Mouse (Mus musculus): ENCODE results near the gene Clmp.

Gene Clmp

DNA sequence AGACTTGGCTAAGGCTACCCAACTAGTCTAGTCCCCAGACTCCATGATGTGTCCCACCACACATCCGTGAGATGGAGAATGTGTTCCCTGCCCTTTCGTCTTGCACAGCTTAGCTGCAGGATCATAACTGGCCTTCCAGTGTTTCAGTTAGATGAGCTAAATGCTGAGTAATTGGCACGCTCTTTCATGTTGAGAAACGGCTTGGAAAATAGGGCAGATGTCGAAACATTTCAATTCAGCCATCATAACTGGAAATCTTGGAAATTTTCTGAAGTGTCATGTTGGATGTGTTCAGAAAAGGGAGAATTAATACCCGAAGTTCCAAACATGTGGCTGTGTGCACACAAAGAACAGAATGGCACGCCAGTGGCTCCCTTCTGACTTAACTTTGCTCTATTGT lies 4.7 kb downstream of the Clmp start:
- in situ Hi-C loops (cut with MboI; ENCODE audit: low sequenced_read_pairs): no loop called here

DNA sequence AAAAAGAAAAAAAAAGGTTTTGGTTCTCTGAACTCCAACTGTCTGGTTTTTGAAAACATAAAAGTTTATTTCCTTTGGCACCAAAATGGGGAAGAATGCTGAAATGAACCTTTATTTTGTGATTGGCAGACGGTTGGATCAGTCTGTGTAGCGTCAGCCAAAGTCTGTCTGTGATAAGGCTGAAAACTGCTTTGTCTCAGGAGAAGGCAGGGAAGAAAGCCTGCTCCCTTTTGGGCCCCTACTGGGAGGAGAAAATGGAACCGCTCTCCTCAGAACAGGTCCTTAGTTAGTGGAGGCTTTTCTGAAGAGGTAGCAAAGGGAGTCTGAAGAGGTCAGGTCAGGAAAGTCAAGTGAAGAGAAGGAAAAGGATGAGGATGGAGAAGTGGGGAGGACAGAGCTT lies 7.3 kb downstream of the Clmp start:
- in situ Hi-C loops (cut with MboI; ENCODE audit: low sequenced_read_pairs): no loop called here

DNA sequence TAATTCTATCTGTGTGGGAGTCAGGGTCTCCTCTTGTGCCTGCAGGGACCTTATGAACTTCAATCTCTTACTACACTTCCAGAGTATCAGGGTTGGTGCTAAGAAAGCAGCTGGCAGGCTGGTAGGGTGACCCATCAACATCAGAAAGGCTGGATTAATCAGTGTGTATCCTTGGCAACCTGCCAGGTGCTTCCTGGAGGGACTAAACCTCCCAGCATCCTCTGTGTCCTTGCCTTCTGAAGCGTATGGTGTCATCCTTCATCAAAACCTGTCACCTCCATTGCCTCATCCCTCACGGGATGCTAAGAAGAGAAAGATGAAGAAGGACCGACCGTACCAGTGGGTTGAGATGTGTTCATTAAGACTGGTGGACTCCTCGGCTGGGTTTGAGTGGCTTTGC lies 8.0 kb downstream of the Clmp start:
- in situ Hi-C loops (cut with MboI; ENCODE audit: low sequenced_read_pairs): no loop called here

DNA sequence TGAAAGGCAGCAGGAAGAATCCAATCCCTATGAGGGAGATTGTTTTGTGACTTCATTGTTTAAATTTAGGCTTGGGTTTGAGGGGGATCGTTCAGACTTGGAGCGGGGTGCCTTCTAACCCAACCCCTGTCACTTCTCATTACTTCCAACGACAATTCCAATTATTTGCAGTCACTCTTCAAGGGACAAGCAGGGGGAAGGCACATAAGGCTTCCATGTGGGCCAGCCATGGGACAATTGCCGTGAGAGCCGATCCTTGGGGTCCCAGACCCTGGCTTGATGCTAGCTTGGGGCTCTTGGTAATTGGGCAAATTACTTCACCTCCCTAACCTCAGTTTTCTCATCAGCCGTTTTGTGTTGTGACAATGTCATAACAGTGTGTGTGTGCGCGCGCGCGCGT lies 8.5 kb downstream of the Clmp start:
- in situ Hi-C loops (cut with MboI; ENCODE audit: low sequenced_read_pairs): no loop called here

DNA sequence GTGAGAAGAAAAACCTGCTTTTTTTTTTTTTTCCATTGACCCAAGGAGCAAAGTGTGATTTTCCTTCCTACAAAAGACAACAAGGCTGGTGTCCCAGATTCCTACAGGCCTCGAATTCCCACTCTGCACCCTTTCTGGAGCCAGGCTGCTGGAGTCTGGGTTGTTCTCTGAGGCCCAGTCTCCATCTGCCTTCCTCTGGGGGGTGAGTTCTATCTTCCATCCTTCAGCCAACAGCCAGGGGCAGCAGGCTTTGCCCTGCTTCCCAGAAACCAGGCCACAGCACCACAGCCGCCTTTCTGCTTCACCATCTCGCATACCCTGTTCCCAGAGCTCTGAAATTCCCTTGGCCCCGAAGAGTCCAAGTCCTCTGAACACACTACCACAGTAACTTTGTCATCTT lies 10.3 kb downstream of the Clmp start:
- in situ Hi-C loops (cut with MboI; ENCODE audit: low sequenced_read_pairs): no loop called here

DNA sequence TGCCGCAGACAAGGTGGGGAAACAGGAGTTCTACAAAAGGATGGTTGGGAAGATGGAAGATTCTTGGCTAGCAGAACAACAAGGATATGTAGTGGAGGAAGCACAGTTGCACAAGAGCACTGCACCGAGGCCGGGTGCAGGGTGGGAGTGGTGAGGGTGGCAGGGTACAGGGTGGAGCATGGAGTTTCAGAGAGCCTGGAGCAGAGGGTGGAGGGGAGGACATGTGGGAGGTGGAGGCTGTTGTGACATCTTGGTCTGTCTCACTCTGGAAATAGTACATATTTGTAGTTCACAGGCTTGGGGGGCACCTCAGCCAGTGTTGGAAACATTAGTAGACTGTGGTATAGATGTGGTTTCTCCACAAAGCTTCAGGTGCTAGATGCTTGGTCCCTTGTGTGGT lies 13.4 kb downstream of the Clmp start:
- in situ Hi-C loops (cut with MboI; ENCODE audit: low sequenced_read_pairs): no loop called here

DNA sequence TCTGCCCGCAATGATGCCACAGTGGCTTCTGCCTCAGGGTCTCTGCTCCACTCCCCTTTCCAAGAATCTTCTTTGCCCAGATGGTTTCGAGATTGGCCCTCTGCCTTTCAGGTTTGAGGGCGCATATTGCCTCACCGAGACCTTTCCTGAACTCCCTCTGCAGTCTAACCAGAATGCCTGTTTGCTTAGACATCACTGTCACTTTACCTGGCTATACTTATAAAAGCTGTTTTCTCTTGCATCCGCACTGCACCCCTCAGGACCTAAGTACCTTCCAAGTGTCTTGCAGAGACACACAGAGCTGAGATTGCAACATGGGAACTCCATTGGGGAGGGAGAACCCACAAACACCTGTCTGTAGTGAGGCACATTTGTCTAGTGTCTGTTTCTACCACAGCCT lies 14.5 kb downstream of the Clmp start:
- in situ Hi-C loops (cut with MboI; ENCODE audit: low sequenced_read_pairs): no loop called here

DNA sequence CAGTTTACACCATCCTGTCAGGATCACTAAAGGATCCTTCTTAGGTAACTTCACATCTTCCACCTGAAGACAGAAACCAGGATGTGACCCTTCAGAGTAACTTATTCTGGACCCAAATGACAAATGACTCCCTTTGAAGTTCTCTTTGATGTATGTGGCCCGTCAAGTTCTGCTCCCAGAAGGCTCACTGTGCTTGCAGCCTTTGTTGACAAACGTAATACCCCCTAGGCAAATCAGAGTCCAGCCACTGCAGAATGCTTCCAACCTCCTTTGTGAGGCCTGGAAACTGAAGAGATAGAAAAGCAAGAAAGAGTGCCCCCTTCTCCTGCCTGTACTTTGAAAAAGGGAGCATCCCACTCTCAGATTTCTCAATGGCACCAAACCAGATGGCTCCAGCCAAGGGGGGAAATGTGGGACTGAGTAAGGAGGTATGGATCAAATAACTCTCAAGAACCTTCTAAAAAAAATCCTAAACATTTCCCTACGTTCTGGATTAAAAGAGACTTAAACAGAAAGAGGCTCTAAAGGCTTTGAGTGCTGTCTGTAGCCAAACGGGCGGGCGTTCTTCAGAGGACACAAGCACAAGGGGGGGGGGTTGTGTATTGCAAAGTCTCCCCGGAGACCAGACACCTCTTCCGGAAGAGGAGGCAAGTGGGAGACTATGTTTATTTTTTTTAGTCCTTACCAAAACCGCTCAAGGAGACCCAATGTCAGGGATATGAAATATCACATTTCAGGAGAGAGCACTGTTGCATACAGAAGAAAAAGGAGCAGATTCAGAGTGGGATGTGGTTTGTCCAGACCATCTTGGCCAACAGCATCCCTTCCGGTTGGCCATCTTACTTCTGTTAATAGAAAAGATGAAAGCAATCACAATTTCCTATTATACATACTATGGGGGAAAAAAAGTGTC lies 18.9 kb downstream of the Clmp start:
- in situ Hi-C loops (cut with MboI; ENCODE audit: low sequenced_read_pairs): no loop called here

DNA sequence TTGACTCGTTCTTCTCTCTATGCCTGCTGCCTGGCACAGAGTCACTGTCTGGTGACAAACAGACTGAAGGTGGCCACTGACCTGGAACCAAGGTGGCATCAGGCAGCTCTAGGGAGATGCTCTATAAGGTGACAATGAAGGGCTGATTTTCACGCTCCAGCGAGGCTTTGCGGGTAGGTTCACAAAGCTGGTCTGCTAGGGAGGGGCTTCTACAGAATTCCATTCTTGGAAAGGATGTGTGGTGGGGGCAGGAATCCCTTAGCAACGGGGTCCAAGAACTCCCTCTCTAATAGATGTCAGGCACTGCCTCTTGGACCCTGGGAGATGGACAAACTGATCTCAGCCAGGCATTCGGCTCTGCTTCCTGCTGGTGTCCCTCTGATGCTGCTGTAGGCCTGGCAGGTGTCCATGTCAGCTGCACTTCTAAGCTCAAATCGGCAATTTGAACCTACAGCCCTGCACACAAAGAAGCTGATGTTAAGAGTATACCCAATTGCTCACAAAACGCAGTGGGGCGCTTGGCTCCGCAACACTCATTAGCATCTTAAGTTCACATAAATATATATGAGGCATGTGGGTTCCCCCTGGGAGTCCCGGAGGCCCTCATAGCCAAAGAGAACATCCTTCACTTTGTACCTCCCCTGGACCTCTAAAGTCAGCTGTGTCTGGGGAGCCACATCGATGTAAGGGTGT lies 22.8 kb downstream of the Clmp start:
- in situ Hi-C loops (cut with MboI; ENCODE audit: low sequenced_read_pairs): no loop called here

DNA sequence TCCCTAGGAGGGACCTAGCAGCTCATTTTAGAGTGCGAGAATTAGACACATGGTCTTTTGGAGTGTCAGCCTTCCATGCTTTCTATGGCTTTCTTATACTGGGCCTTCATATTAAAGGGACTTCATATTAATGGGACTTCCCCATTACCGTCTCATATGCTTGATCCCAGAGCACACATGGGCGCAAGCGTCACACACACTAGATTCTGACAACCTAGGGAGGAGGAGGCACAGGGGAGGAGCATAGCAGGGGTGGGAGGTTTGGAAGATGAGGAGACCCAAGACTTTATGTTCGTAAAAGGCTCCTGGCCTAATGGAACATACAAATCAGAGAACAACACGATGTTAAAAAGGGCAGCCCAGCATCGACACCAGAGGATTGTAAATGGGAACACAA lies 23.4 kb downstream of the Clmp start:
- in situ Hi-C loops (cut with MboI; ENCODE audit: low sequenced_read_pairs): no loop called here

DNA sequence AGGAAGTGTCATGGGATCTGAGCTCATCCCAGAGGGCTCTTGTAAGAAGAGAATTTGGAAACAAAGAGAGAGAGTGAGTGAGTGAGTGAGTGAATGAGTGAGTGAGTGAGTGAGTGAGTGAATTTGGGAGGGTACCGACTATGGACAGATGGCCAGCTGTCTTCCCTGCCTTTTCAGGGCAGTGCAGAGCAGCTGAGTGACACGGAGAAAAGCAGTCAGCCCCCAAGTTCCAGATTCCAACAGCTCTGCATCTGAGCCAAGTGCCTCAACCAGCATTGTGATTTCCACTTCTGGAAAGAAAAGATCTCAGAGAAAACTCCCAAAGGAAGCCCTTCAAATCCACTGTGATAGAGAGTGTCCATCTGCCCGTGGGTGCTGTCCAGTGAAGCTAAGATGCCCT lies 23.8 kb downstream of the Clmp start:
- in situ Hi-C loops (cut with MboI; ENCODE audit: low sequenced_read_pairs): no loop called here

DNA sequence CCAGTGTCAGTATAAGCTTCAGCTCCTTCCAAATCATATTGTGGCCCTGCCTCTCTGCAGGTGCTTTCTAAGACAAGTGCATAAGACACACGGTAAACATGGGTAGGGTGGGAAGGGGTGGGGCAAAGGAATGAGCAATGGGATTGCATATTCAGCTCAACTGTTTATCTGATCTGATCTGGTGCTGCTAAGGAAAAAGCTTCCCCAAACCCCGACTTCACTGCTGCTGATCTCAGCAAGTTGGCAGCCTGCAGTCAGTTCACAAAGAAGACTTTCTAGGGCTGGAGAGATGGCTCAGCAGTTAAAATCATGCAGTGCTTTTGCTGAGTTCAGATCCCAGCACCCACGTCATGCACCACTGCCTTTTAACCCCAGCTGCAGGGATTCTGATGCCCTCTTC lies 24.2 kb downstream of the Clmp start:
- in situ Hi-C loops (cut with MboI; ENCODE audit: low sequenced_read_pairs): no loop called here

DNA sequence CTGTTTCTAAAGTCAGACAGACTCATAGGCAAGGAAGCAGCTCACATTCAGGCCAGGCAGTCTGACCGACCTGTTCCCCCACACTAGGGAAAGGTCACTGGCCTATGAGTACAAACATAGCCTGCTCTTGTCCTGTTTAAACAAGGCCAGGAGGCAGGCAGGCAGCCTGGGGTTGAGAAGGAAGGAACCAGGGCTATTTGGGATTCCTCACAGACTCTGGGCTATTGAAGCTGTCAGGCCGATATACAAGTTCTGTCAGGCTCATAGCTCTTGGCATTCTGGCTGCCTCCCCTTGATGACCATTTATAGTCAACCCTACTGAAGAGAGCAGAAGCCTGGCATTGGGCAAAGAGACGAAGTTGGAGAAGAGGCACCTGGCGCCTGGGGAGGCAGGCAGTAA lies 25.9 kb downstream of the Clmp start:
- in situ Hi-C loops (cut with MboI; ENCODE audit: low sequenced_read_pairs): no loop called here

DNA sequence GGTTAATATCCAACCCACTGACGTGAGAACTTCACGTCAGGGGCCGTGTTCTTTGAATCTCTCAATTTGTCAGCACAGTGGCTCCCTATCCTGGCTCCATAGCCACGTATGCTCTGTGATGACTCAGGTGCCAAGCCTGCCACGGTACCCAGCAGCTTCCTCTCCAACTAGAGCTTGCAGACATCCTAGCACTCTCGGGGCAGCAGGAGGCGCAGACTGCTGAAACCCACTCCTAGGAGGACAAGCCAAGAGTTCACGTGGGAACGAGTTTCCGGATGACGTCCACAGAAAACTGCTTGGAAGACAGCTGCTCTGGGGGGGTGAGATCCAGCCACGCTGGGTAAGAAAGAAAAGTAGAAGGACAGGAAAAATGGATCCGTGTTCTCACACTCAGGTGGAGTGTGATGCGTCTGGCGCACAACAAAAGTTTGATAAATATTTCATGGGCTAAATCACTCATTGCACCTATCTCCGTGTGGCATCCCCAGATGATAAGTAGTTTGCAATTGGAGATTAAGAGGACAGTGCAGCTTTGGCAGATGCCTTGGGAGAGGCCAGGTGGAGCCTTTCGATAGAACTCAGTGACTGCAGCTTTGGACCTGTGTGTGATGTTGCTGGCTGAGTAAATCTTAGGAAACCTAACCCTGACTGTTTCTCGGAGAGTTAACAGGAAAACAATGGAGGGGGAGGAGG lies 31.6 kb downstream of the Clmp start:
- in situ Hi-C loops (cut with MboI; ENCODE audit: low sequenced_read_pairs): no loop called here

DNA sequence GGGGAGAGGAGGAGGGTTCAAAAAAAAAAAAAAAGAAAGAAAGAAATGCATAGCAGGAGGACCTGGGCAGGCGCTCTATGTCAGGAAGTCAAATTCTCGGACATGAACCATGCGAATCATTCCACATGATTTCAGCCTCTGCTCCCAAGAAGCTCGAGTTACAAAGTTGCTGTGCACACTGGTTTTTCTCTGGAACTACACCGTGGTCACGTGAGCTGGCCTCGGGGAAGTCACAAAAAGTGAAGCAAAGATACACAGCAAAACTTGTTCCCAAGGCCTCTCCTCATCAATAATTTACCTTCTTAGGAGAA lies 32.1 kb downstream of the Clmp start:
- in situ Hi-C loops (cut with MboI; ENCODE audit: low sequenced_read_pairs): no loop called here

DNA sequence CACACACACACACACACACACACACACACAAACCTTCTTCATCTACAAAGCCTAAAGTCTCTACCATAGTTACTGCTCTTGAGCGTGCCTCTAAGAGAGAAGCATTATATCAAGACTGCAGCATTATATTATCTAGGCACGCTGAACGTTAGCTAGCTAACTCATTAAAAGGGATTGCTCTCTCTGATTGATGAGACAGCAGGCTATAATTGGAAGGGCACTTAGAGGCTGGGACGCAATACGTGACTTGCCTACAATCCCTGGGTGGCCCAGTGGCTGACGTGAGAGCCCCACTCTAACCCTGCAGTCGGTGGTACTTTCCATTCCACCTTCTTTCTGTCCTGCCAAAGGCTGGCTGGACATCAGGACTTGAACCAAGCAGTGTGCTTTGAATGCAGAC lies 35.1 kb downstream of the Clmp start:
- in situ Hi-C loops (cut with MboI; ENCODE audit: low sequenced_read_pairs): no loop called here

DNA sequence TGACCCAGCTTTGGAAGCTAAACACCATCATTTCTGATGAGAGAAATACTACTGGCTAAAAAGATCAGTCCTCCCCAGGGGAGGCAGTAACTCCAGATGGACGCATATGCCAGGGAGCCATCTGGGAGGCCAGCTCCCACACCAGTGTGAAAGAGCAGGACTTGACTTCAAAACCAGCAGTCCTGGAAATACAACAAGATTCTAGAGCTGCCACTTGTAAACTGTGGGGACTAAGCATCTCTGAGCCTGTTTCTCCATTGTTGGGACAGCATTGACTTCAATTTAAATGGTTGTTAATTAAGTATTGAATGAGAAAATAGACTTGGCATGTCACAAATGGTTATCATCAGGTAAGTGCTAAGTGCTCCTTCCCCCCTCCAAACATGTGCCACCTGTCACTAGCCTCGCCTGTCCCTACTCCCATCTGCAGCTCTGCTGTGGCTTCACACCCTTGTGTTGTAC lies 37.6 kb downstream of the Clmp start:
- in situ Hi-C loops (cut with MboI; ENCODE audit: low sequenced_read_pairs): no loop called here

DNA sequence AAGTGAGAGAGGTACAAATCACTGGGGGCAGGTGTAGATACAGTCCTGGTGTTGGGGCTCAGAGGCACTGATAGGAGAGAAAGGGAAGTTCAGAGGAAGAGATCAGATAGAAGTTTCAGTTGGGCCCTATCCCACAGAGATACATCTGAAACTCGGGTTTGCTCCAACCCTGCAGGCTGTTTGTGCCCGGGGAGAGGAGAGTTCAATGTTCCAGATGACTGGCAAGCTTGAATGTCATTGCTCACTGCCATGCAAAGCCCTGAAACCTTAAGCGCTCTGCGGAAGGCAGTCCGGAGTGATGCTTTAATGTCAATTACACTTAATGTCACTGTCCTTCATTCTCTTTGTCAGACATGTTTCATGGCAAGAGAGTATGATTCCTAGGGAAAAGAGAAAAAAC lies 39.2 kb downstream of the Clmp start:
- in situ Hi-C loops (cut with MboI; ENCODE audit: low sequenced_read_pairs): no loop called here

DNA sequence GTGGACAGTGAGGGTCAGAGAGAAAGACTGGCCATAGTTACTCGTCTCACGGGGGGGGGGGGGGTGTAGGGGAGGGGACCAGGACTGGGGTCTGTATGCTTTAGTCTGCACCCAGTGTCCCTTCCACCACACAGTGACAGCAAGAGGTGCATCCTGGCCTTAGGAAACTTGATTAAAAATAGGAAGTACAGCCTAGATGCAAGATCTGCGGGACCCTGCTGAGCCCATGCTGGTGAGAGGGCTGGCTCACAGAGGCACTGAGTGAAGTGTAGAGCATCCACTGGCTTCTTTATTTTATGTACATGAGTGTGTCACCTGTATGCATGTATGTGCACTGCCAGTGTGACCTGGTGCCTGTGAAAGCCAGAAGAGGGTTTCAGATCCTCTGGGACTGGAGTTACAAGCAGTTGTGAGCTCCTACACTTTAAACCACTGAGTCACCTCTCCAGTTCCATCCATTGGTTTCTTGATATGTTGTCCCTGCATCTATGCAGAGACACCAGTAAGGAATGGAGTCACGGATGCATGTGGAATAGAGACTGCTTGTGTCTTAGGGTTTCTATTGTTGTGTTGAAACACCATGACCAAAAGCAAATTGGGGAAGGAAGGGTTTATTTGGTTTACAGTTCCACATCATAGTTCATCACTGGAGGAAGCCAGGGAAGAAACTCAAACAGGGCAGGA lies 41.5 kb downstream of the Clmp start:
- in situ Hi-C loops (cut with MboI; ENCODE audit: low sequenced_read_pairs): no loop called here

DNA sequence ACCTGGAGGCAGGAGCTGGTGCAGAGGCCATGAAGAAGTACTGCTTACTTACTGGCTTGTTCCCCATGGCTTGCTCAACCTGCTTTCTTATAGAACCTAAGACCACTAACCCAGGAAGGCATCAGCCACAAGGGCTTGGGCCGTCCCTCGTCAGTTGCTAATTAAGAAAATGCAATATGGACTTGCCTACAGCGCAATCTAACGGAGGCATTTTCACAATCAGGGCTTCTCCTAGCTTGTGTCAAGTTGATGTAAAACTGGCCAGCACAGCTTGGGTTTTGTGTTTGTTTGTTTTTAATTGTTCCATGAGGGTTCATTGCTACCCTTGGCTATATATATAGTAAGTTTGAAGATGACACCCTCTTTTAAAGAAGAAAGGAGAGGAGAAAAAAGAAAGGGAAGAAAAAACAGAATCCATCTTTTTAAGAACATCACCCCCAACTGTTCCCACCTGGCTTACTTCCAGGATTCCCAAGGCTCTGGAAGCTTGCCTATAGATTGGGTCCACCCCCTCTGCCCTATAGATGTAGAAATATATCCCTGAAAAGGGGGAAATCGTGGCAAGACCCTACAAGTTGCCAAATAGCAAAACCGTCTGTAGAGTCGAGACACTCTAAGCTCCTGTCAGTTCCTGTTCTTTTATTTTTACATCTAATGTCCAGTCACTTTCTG lies 42.2 kb downstream of the Clmp start:
- in situ Hi-C loops (cut with MboI; ENCODE audit: low sequenced_read_pairs): no loop called here

DNA sequence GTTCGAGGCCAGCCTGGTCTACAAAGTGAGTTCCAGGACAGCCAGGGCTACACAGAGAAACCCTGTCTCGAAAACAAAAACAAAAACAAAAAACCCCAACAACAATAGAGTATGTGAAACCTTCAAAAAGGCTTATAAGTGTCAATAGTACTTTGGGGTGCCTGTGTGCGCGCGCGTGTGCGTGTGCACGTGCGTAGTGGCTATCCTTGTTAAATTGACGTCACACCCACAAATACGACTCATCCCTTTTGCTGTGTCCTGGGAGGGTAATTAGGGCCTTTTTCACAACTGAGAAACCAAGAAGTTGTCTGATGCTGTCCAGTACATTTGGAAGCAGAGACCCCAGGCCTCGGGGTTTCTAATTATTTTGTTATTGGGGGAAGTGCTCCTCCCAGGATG lies 44.5 kb downstream of the Clmp start:
- in situ Hi-C loops (cut with MboI; ENCODE audit: low sequenced_read_pairs): no loop called here
